Mouse (Mus musculus): ENCODE results near the gene Enkd1. TPM values are rescaled to one million over a fixed set of nuclear protein-coding genes. Genes with fewer than 3 reads are reported as not detected.

Gene Enkd1
- polyA plus RNA-seq, 1 experiment: 5.3 TPM

GRCm38 (mm10) chr8:105661167-105661566, 46.8 kb downstream of the Enkd1 start:
- no peak overlapping the region for H3K27ac ChIP-seq (ENCODE audit: insufficient read depth, low read depth, low read length)
- 54% methylated on average over 3 of the region's 3 CpGs for WGBS
- H3K4me3 ChIP-seq (ENCODE audit: low read depth, low read length): no peak overlapping the region
- no peak for TF ChIP-seq CTCF (IDR thresholded peaks at IDR 0.05; ENCODE audit: extremely low read depth, insufficient read length, insufficient replicate concordance, low read depth, low read length)
- no peak for TF ChIP-seq POLR2A (IDR thresholded peaks at IDR 0.05; ENCODE audit: low read depth, low read length)
- H3K4me1 ChIP-seq (ENCODE audit: control insufficient read depth, insufficient read depth, insufficient read length, low read length): no peaks in the 10 kb centered on the region
- H3K36me3 ChIP-seq (ENCODE audit: control insufficient read depth, insufficient read depth, low read length): peaks cover 19% of the 10 kb centered on the region
- H3K27me3 ChIP-seq (ENCODE audit: control insufficient read depth, insufficient read depth, low read length): no peaks in the 10 kb centered on the region

DNA sequence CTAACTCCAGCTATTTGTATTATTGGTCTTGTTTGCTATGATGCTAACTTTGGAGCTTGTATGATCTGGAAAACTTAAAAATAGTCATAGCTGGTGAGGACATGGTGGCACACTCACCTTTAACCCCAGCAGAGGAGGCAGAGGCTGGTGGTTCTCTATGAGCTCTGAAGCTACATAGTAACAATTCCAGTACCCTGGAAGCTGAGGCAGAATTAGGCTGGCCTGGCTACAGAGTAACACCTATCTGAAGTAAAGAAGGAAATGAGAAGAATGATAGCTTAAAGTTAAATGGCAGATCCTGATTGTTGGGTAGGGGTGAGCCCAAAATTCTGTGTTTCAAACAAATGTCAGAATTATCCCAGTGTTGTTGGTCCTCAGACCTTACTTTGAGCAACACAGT, 50.4 kb downstream of the Enkd1 start:
- no peak overlapping the region for H3K27ac ChIP-seq (ENCODE audit: insufficient read depth, low read depth, low read length)
- no peaks in the 10 kb centered on the region for H3K27me3 ChIP-seq (ENCODE audit: control insufficient read depth, insufficient read depth, low read length)
- peaks cover 15% of the 10 kb centered on the region for H3K36me3 ChIP-seq (ENCODE audit: control insufficient read depth, insufficient read depth, low read length)
- H3K4me1 ChIP-seq (ENCODE audit: control insufficient read depth, insufficient read depth, insufficient read length, low read length): no peaks in the 10 kb centered on the region
- H3K4me3 ChIP-seq (ENCODE audit: low read depth, low read length): no peak overlapping the region
- TF ChIP-seq POLR2A (IDR thresholded peaks at IDR 0.05; ENCODE audit: low read depth, low read length): no peak
- TF ChIP-seq CTCF (IDR thresholded peaks at IDR 0.05; ENCODE audit: extremely low read depth, insufficient read length, insufficient replicate concordance, low read depth, low read length): no peak

Other genes starting within 250 kb of the Enkd1 start
- gene Tppp3, start 236.7 kb downstream of the Enkd1 start, polyA plus RNA-seq (2012; rRNA removed): 36.9 and 60.5 TPM in 2 replicates
- gene Zdhhc1, start 211.3 kb downstream of the Enkd1 start, polyA plus RNA-seq (2012; rRNA removed): 14.8 and 15.2 TPM in 2 replicates
- gene Hsd11b2, start 189.5 kb downstream of the Enkd1 start, polyA plus RNA-seq (2012; rRNA removed): 5.0 and 12.2 TPM in 2 replicates
- 41.9 and 70.8 TPM in 2 replicates for gene Atp6v0d1, start 142.2 kb downstream of the Enkd1 start, polyA plus RNA-seq (2012; rRNA removed)
- gene Ripor1, start 103.0 kb downstream of the Enkd1 start, polyA plus RNA-seq (2012; rRNA removed): 11.8 and 12.0 TPM in 2 replicates
- 5.3 and 8.4 TPM in 2 replicates for gene Ctcf, start 71.6 kb downstream of the Enkd1 start, polyA plus RNA-seq (2012; rRNA removed)
- 0.35 TPM in 1 of 2 replicates, not detected in the other for gene Agrp, start 70.8 kb downstream of the Enkd1 start, polyA plus RNA-seq (2012; rRNA removed)
- gene Carmil2, start 21.9 kb downstream of the Enkd1 start, polyA plus RNA-seq (2012; rRNA removed): 2.9 and 5.4 TPM in 2 replicates
- 10.5 and 20.6 TPM in 2 replicates for gene Acd, start 7.1 kb downstream of the Enkd1 start, polyA plus RNA-seq (2012; rRNA removed)
- gene Pard6a, start 7.1 kb downstream of the Enkd1 start, polyA plus RNA-seq (2012; rRNA removed): 5.1 and 7.2 TPM in 2 replicates
- gene 4933405L10Rik, start 555 bp downstream of the Enkd1 start, polyA plus RNA-seq (2012; rRNA removed): not detected in 2 replicates
- 4.9 and 8.3 TPM in 2 replicates for gene Gfod2, start 50.5 kb upstream of the Enkd1 start, polyA plus RNA-seq (2012; rRNA removed)
- 9.5 and 15.3 TPM in 2 replicates for gene Ranbp10, start 119.1 kb upstream of the Enkd1 start, polyA plus RNA-seq (2012; rRNA removed)
- gene Tsnaxip1, start 119.5 kb upstream of the Enkd1 start, polyA plus RNA-seq (2012; rRNA removed): not detected in 2 replicates
- gene Cenpt, start 145.1 kb upstream of the Enkd1 start, polyA plus RNA-seq (2012; rRNA removed): 5.6 and 9.7 TPM in 2 replicates
- gene Thap11, start 146.9 kb upstream of the Enkd1 start, polyA plus RNA-seq (2012; rRNA removed): 24.1 and 39.4 TPM in 2 replicates
- 11.5 and 15.3 TPM in 2 replicates for gene Nutf2, start 152.4 kb upstream of the Enkd1 start, polyA plus RNA-seq (2012; rRNA removed)
- 35.3 and 55.8 TPM in 2 replicates for gene Edc4, start 172.7 kb upstream of the Enkd1 start, polyA plus RNA-seq (2012; rRNA removed)
- gene Nrn1l, start 185.4 kb upstream of the Enkd1 start, polyA plus RNA-seq (2012; rRNA removed): 0.74 and 3.9 TPM in 2 replicates
- 10.2 and 20.2 TPM in 2 replicates for gene Pskh1, start 192.2 kb upstream of the Enkd1 start, polyA plus RNA-seq (2012; rRNA removed)
- gene Ctrl, start 225.7 kb upstream of the Enkd1 start, polyA plus RNA-seq (2012; rRNA removed): 32.5 and 17,898 TPM in 2 replicates
- 503 and 1,032 TPM in 2 replicates for gene Psmb10, start 230.2 kb upstream of the Enkd1 start, polyA plus RNA-seq (2012; rRNA removed)
- 0.72 and 2.6 TPM in 2 replicates for gene Lcat, start 235.2 kb upstream of the Enkd1 start, polyA plus RNA-seq (2012; rRNA removed)

All from small intestine, adult 2 months (tissue).